Mouse (Mus musculus) bone marrow macrophage, adult 2 months (primary cell): ENCODE results near the gene Top3a. TPM values are rescaled to one million over a fixed set of nuclear protein-coding genes. Genes with fewer than 3 reads are reported as not detected.

Experiments used
- H3K27ac ChIP-seq: 2 replicates; pipeline ENCODE4 v1.5.1; 2012; ENCODE audit warnings: low read depth, low read length; ENCODE audit not compliant: insufficient read depth
- H3K4me1 ChIP-seq: 2 replicates; pipeline ENCODE4 v1.6.1; 2012; ENCODE audit warnings: low read length; ENCODE audit not compliant: control insufficient read depth, insufficient read depth
- H3K4me3 ChIP-seq: 2 replicates; pipeline ENCODE4 v1.5.1; 2012; ENCODE audit warnings: mild to moderate bottlenecking, low read length, moderate library complexity; ENCODE audit not compliant: insufficient read depth
- CTCF ChIP-seq: IDR thresholded peaks from 2 replicates; pipeline ENCODE4 v1.5.1; 2012; ENCODE audit warnings: low read depth, mild to moderate bottlenecking, low read length, moderate library complexity
- POLR2A ChIP-seq: IDR thresholded peaks from 2 replicates; pipeline ENCODE4 v1.6.1; 2012; ENCODE audit warnings: mild to moderate bottlenecking, low read depth, low read length, borderline replicate concordance
- polyA plus RNA-seq: library from polyadenylated mRNA; stranded (reverse); fragments of >200 nt; gene quantifications from 2 replicates; pipeline ENCODE4 v1.2.4, GENCODE M21; 2012; ENCODE audit not compliant: missing spikeins, insufficient read depth, insufficient read length

Gene Top3a
- polyA plus RNA-seq, 1 experiment, result 13.2 TPM

GRCm38 (mm10) chr11:60698806-60699523 lies 78.2 kb downstream of the Top3a start:
- peaks cover 15% of the 10 kb centered on the region for H3K4me1 ChIP-seq
- no peak overlapping the region for H3K27ac ChIP-seq
- H3K4me3 ChIP-seq, result peak overlapping the region; percentile 76
- no peak for TF ChIP-seq POLR2A
- TF ChIP-seq CTCF, result no peak

GRCm38 (mm10) chr11:60697561-60697960 lies 79.6 kb downstream of the Top3a start:
- no peak overlapping the region for H3K27ac ChIP-seq
- H3K4me3 ChIP-seq, result no peak overlapping the region
- TF ChIP-seq POLR2A (no peak), CTCF (no peak)
- peaks cover 10% of the 10 kb centered on the region for H3K4me1 ChIP-seq

- Histone ChIP-seq H3K27ac (no peak overlapping the region), H3K4me3 (no peak overlapping the region)
- TF ChIP-seq CTCF, result no peak
- TF ChIP-seq POLR2A, result no peak
Observed at GRCm38 (mm10) chr11:60696165-60696564, 81.0 kb downstream of the Top3a start.

More at GRCm38 (mm10) chr11:60696165-60696564, 81.0 kb downstream of the Top3a start:
- H3K4me1 ChIP-seq, result peaks cover 10% of the 10 kb centered on the region

Other genes with a start within 250 kb of the Top3a start
- gene Alkbh5, start 241.0 kb downstream of the Top3a start, polyA plus RNA-seq, result 39.2 and 40.4 TPM in 2 replicates
- 17.1 and 17.5 TPM in 2 replicates for gene Llgl1, start 77.6 kb downstream of the Top3a start, polyA plus RNA-seq
- 144 and 146 TPM in 2 replicates for gene Flii, start 50.1 kb downstream of the Top3a start, polyA plus RNA-seq
- gene Mief2, start 49.0 kb downstream of the Top3a start, polyA plus RNA-seq, result 6.1 and 9.3 TPM in 2 replicates
- 23.8 and 30.3 TPM in 2 replicates for gene Smcr8, start 159 bp upstream of the Top3a start, polyA plus RNA-seq
- 1.4 and 4.9 TPM in 2 replicates for gene Shmt1, start 34.4 kb upstream of the Top3a start, polyA plus RNA-seq
- gene Dhrs7b, start 53.3 kb upstream of the Top3a start, polyA plus RNA-seq, result 20.4 and 20.6 TPM in 2 replicates
- 19.4 and 20.8 TPM in 2 replicates for gene Tmem11, start 101.9 kb upstream of the Top3a start, polyA plus RNA-seq
- 15.5 and 19.2 TPM in 2 replicates for gene Natd1, start 137.4 kb upstream of the Top3a start, polyA plus RNA-seq
- 47.3 and 52.8 TPM in 2 replicates for gene Map2k3, start 154.7 kb upstream of the Top3a start, polyA plus RNA-seq
- not detected in 2 replicates for gene Kcnj12, start 245.2 kb upstream of the Top3a start, polyA plus RNA-seq